In genomic region chr1:120734846-120735245, GRCm38 (mm10) we compare ENCODE assay signal across 20 mouse cellular contexts.
"Had no signal": no experiment of that assay in that cellular context is flagged by ENCODE, and none has a peak within 500 bp of the region (broad histone marks: within the 10 kb centered on the region; RNA-seq: fewer than 3 reads in every experiment).

No protein-coding gene starts in this region.

- H3K4me3 ChIP-seq: lung, embryonic 15.5 days; midbrain, embryonic 10.5 days; midbrain, embryonic 12.5 days; myocyte; neural tube, embryonic 13.5 days; neural tube, embryonic 15.5 days had no signal

- H3K36me3 ChIP-seq: lung, embryonic 15.5 days; midbrain, embryonic 10.5 days; midbrain, embryonic 12.5 days; neural tube, embryonic 13.5 days; neural tube, embryonic 15.5 days had no signal

- H3K9me3 ChIP-seq: lung, embryonic 15.5 days; midbrain, embryonic 10.5 days; midbrain, embryonic 12.5 days; neural tube, embryonic 13.5 days; neural tube, embryonic 15.5 days had no signal

- H3K4me1 ChIP-seq: lung, embryonic 15.5 days; midbrain, embryonic 10.5 days; midbrain, embryonic 12.5 days; neural tube, embryonic 13.5 days; neural tube, embryonic 15.5 days had no signal

- H3K27me3 ChIP-seq: lung, embryonic 15.5 days; midbrain, embryonic 12.5 days; neural tube, embryonic 13.5 days; neural tube, embryonic 15.5 days had no signal

- H3K4me2 ChIP-seq: lung, embryonic 15.5 days; midbrain, embryonic 12.5 days; neural tube, embryonic 13.5 days; neural tube, embryonic 15.5 days had no signal

- H3K9ac ChIP-seq: liver, embryonic 14.5 days; lung, embryonic 15.5 days; midbrain, embryonic 12.5 days; neural tube, embryonic 13.5 days; neural tube, embryonic 15.5 days had no signal

- ATAC-seq: midbrain, embryonic 16.5 days had no signal

- H3K27ac ChIP-seq: liver, embryonic 14.5 days; lung, embryonic 15.5 days; midbrain, embryonic 10.5 days; midbrain, embryonic 12.5 days; neural tube, embryonic 13.5 days; neural tube, embryonic 15.5 days had no signal

- DNase-seq: lung, adult 18-20 months; lung, postnatal 10 days; lung, postnatal 4 days; midbrain, embryonic 14.5 days; retina, postnatal 1 day; right cerebral cortex, adult 18-20 months; right cerebral cortex, postnatal 25 days; right cerebral cortex, postnatal 4 days; spleen, adult 18-20 months; thymus, adult 18-20 months; thymus, postnatal 14 days; thymus, postnatal 36 days had no signal
